Mouse (Mus musculus): ENCODE measurements around the gene Olfr281. TPM values are rescaled to one million over a fixed set of nuclear protein-coding genes. Genes with fewer than 3 reads are reported as not detected.

Gene Olfr281
- total RNA-seq, 1 experiment = not detected

- H3K36me3 ChIP-seq (ENCODE audit: control insufficient read depth, insufficient read depth, low read length, poor library complexity, severe bottlenecking) = no peaks in the 10 kb centered on the region
- DNase-seq (ENCODE audit: low read depth, low spot score) = no peak
- in situ Hi-C loops (cut with MboI; ENCODE audit: low sequenced_read_pairs in 2 of 2, unreplicated experiment in 2 of 2) = no loop called here
- no peak overlapping the region for H3K27ac ChIP-seq (ENCODE audit: insufficient read depth, low read depth, low read length, poor library complexity, severe bottlenecking)
- H3K4me1 ChIP-seq (ENCODE audit: control insufficient read depth in 2 of 2, insufficient read depth in 2 of 2, low read length in 2 of 2, poor library complexity in 1 of 2) = peaks cover 0 to 8% of the 10 kb centered on the region in 2 experiments; a peak in 1 of 4 replicates
- H3K4me3 ChIP-seq (ENCODE audit: insufficient read depth in 1 of 2, low read depth in 1 of 2, low read length in 2 of 2, poor library complexity in 1 of 2, severe bottlenecking in 1 of 2) = no peak overlapping the region
- no peak for TF ChIP-seq ZNF384 (IDR thresholded peaks at IDR 0.05; ENCODE audit: low read depth, low read length)
- no peak for TF ChIP-seq CHD2 (IDR thresholded peaks at IDR 0.05; ENCODE audit: low read depth, low read length)
- TF ChIP-seq ZC3H11A (IDR thresholded peaks at IDR 0.05; ENCODE audit: borderline replicate concordance, low read depth, low read length) = no peak
- no peak for TF ChIP-seq MAFK (IDR thresholded peaks at IDR 0.05; ENCODE audit: insufficient read depth, low read depth, low read length)
- no peak for TF ChIP-seq HCFC1 (IDR thresholded peaks at IDR 0.05; ENCODE audit: borderline replicate concordance, insufficient read depth, low read length)
- no peaks in the 10 kb centered on the region for H3K9me3 ChIP-seq (ENCODE audit: control insufficient read depth, insufficient read depth, low read depth, low read length)
- no peak overlapping the region for H3K9ac ChIP-seq (ENCODE audit: insufficient read depth, low read depth, low read length, poor library complexity, severe bottlenecking)
Observed at GRCm38 (mm10) chr15:98506253-98506957, 54.0 kb downstream of the Olfr281 start.

GRCm38 (mm10) chr15:98507321-98507720, 54.9 kb downstream of the Olfr281 start:
- in situ Hi-C loops (cut with MboI; ENCODE audit: low sequenced_read_pairs in 2 of 2, unreplicated experiment in 2 of 2) = no loop called here
- Histone ChIP-seq H3K9me3 (ENCODE audit: control insufficient read depth, insufficient read depth, low read depth, low read length) (no peaks in the 10 kb centered on the region), H3K4me1 (ENCODE audit: control insufficient read depth in 2 of 2, insufficient read depth in 2 of 2, low read length in 2 of 2, poor library complexity in 1 of 2) (peaks cover 0 to 8% of the 10 kb centered on the region in 2 experiments; a peak in 1 of 4 replicates), H3K9ac (ENCODE audit: insufficient read depth, low read depth, low read length, poor library complexity, severe bottlenecking) (peak overlapping the region; percentile 76), H3K27ac (ENCODE audit: insufficient read depth, low read depth, low read length, poor library complexity, severe bottlenecking) (no peak overlapping the region), H3K36me3 (ENCODE audit: control insufficient read depth, insufficient read depth, low read length, poor library complexity, severe bottlenecking) (no peaks in the 10 kb centered on the region), H3K4me3 (ENCODE audit: insufficient read depth in 1 of 2, low read depth in 1 of 2, low read length in 2 of 2, poor library complexity in 1 of 2, severe bottlenecking in 1 of 2) (peak overlapping the region; percentile 25 to 29; a peak in 3 of 4 replicates)
- TF ChIP-seq ZC3H11A (IDR thresholded peaks at IDR 0.05; ENCODE audit: borderline replicate concordance, low read depth, low read length) = no peak
- no peak for TF ChIP-seq HCFC1 (IDR thresholded peaks at IDR 0.05; ENCODE audit: borderline replicate concordance, insufficient read depth, low read length)
- no peak for TF ChIP-seq CHD2 (IDR thresholded peaks at IDR 0.05; ENCODE audit: low read depth, low read length)
- TF ChIP-seq MAFK (IDR thresholded peaks at IDR 0.05; ENCODE audit: insufficient read depth, low read depth, low read length) = no peak
- no peak for TF ChIP-seq ZNF384 (IDR thresholded peaks at IDR 0.05; ENCODE audit: low read depth, low read length)
- DNase-seq (ENCODE audit: low read depth, low spot score) = no peak

GRCm38 (mm10) chr15:98509387-98509786, 57.0 kb downstream of the Olfr281 start:
- DNase-seq (ENCODE audit: low read depth, low spot score) = no peak
- Histone ChIP-seq H3K36me3 (ENCODE audit: control insufficient read depth, insufficient read depth, low read length, poor library complexity, severe bottlenecking) (no peaks in the 10 kb centered on the region), H3K9me3 (ENCODE audit: control insufficient read depth, insufficient read depth, low read depth, low read length) (no peaks in the 10 kb centered on the region), H3K4me1 (ENCODE audit: control insufficient read depth in 2 of 2, insufficient read depth in 2 of 2, low read length in 2 of 2, poor library complexity in 1 of 2) (peaks cover 0 to 8% of the 10 kb centered on the region in 2 experiments; a peak in 1 of 4 replicates), H3K9ac (ENCODE audit: insufficient read depth, low read depth, low read length, poor library complexity, severe bottlenecking) (no peak overlapping the region), H3K27ac (ENCODE audit: insufficient read depth, low read depth, low read length, poor library complexity, severe bottlenecking) (no peak overlapping the region), H3K4me3 (ENCODE audit: insufficient read depth in 1 of 2, low read depth in 1 of 2, low read length in 2 of 2, poor library complexity in 1 of 2, severe bottlenecking in 1 of 2) (no peak overlapping the region)
- TF ChIP-seq MAFK (IDR thresholded peaks at IDR 0.05; ENCODE audit: insufficient read depth, low read depth, low read length) (no peak), ZNF384 (IDR thresholded peaks at IDR 0.05; ENCODE audit: low read depth, low read length) (no peak), HCFC1 (IDR thresholded peaks at IDR 0.05; ENCODE audit: borderline replicate concordance, insufficient read depth, low read length) (no peak), ZC3H11A (IDR thresholded peaks at IDR 0.05; ENCODE audit: borderline replicate concordance, low read depth, low read length) (no peak), CHD2 (IDR thresholded peaks at IDR 0.05; ENCODE audit: low read depth, low read length) (no peak)
- in situ Hi-C loops (cut with MboI; ENCODE audit: low sequenced_read_pairs in 2 of 2, unreplicated experiment in 2 of 2) = no loop called here

Other genes with a start within 250 kb of the Olfr281 start
- not detected in 2 replicates for gene Gm44579, start 231.6 kb upstream of the Olfr281 start, total RNA-seq (2012; rRNA removed)
- 0.16 TPM in 1 of 2 replicates, not detected in the other for gene Olfr287, start 231.5 kb upstream of the Olfr281 start, total RNA-seq (2012; rRNA removed)
- gene Olfr286, start 218.1 kb upstream of the Olfr281 start, total RNA-seq (2012; rRNA removed) = not detected in 2 replicates
- 0.48 TPM in 1 of 2 replicates, not detected in the other for gene H1fnt, start 195.3 kb upstream of the Olfr281 start, total RNA-seq (2012; rRNA removed)
- gene Zfp641, start 156.4 kb upstream of the Olfr281 start, total RNA-seq (2012; rRNA removed) = 0.05 and 0.31 TPM in 2 replicates
- not detected in 2 replicates for gene Olfr285, start 135.2 kb upstream of the Olfr281 start, total RNA-seq (2012; rRNA removed)
- gene Olfr284, start 111.6 kb upstream of the Olfr281 start, total RNA-seq (2012; rRNA removed) = not detected in 2 replicates
- not detected in 2 replicates for gene Olfr283, start 71.6 kb upstream of the Olfr281 start, total RNA-seq (2012; rRNA removed)
- not detected in 2 replicates for gene Olfr282, start 21.4 kb upstream of the Olfr281 start, total RNA-seq (2012; rRNA removed)
- gene OR5BS1P, start 17.3 kb downstream of the Olfr281 start, total RNA-seq (2012; rRNA removed) = not detected in 2 replicates
- not detected in 2 replicates for gene Lalba, start 30.1 kb downstream of the Olfr281 start, total RNA-seq (2012; rRNA removed)
- gene Olfr279, start 39.8 kb downstream of the Olfr281 start, total RNA-seq (2012; rRNA removed) = 0.04 TPM in 1 of 2 replicates, not detected in the other
- gene Kansl2, start 81.7 kb downstream of the Olfr281 start, total RNA-seq (2012; rRNA removed) = 95.0 and 111 TPM in 2 replicates
- gene Ccnt1, start 118.3 kb downstream of the Olfr281 start, total RNA-seq (2012; rRNA removed) = 53.1 and 59.1 TPM in 2 replicates
- not detected in 2 replicates for gene 4930415O20Rik, start 118.4 kb downstream of the Olfr281 start, total RNA-seq (2012; rRNA removed)
- 9.0 and 15.3 TPM in 2 replicates for gene Adcy6, start 157.5 kb downstream of the Olfr281 start, total RNA-seq (2012; rRNA removed)
- gene Cacnb3, start 178.3 kb downstream of the Olfr281 start, total RNA-seq (2012; rRNA removed) = 27.3 and 32.0 TPM in 2 replicates
- 147 and 151 TPM in 2 replicates for gene Ddx23, start 210.3 kb downstream of the Olfr281 start, total RNA-seq (2012; rRNA removed)
- gene Rnd1, start 224.9 kb downstream of the Olfr281 start, total RNA-seq (2012; rRNA removed) = 5.7 and 7.6 TPM in 2 replicates

Data from ES-E14 (cell line).